Mouse (Mus musculus) MEL (cell line): ENCODE results near the gene Alkbh4. TPM values are rescaled to one million over a fixed set of nuclear protein-coding genes. Genes with fewer than 3 reads are reported as not detected.

Experiments used
- DNase-seq: peaks from one replicate; pipeline ENCODE4 v3.0.0; 2011; ENCODE audit warnings: low read depth, low spot score
- H3K27ac ChIP-seq: 2 replicates; pipeline ENCODE4 v1.5.1; 2012; ENCODE audit warnings: low read depth, mild to moderate bottlenecking, control low read depth, low read length, moderate library complexity; ENCODE audit not compliant: control insufficient read depth
- H3K27me3 ChIP-seq, 2 experiments: fragments of 150-350 bp in 1 of 2; sonication (generic) in 1 of 2; 2 replicates each; pipeline ENCODE4 v1.6.1; 2012; ENCODE audit warnings: low read length in 2 of 2, mild to moderate bottlenecking in 2 of 2, improper control_type of control experiment in 1 of 2, moderate library complexity in 1 of 2; ENCODE audit not compliant: insufficient read depth in 2 of 2, control insufficient read depth in 1 of 2
- H3K36me3 ChIP-seq, 2 experiments: 2 replicates each; pipeline ENCODE4 v1.6.1; 2012 to 2014; ENCODE audit warnings: low read length in 2 of 2, improper control_type of control experiment in 1 of 2, inconsistent platforms in 1 of 2, mild to moderate bottlenecking in 1 of 2; ENCODE audit not compliant: insufficient read depth in 2 of 2, control insufficient read depth in 1 of 2
- H3K4me1 ChIP-seq, 2 experiments: fragments of 150-350 bp in 1 of 2; sonication (generic) in 1 of 2; 2 replicates each; pipeline ENCODE4 v1.6.1; 2012; ENCODE audit warnings: low read length in 2 of 2, improper control_type of control experiment in 1 of 2, mild to moderate bottlenecking in 1 of 2; ENCODE audit not compliant: insufficient read depth in 2 of 2, control insufficient read depth in 1 of 2
- H3K4me3 ChIP-seq, 2 experiments: fragments of 150-350 bp in 1 of 2; sonication (generic) in 1 of 2; 2 replicates each; pipeline ENCODE4 v1.5.1; 2012; ENCODE audit warnings: low read depth in 2 of 2, low read length in 2 of 2, mild to moderate bottlenecking in 2 of 2, moderate library complexity in 2 of 2, control low read depth in 1 of 2, improper control_type of control experiment in 1 of 2; ENCODE audit not compliant: control insufficient read depth in 1 of 2, insufficient read depth in 1 of 2
- H3K79me2 ChIP-seq: 2 replicates; pipeline ENCODE4 v1.6.1; 2012; ENCODE audit warnings: mild to moderate bottlenecking, low read length, moderate library complexity; ENCODE audit not compliant: control insufficient read depth, poor library complexity, insufficient read depth
- H3K9ac ChIP-seq: 2 replicates; pipeline ENCODE4 v1.6.1; 2012; ENCODE audit warnings: low read depth, mild to moderate bottlenecking, control low read depth, low read length, moderate library complexity; ENCODE audit not compliant: control insufficient read depth, poor library complexity, severe bottlenecking
- H3K9me3 ChIP-seq: fragments of 150-350 bp; sonication (generic); replicated peaks from 2 replicates; pipeline ENCODE4 v1.6.1; 2012; ENCODE audit warnings: mild to moderate bottlenecking, low read length, improper control_type of control experiment, moderate library complexity; ENCODE audit not compliant: insufficient read depth
- BHLHE40 ChIP-seq: IDR thresholded peaks from 2 replicates; pipeline ENCODE4 v1.6.1; 2012; ENCODE audit warnings: low read depth, mild to moderate bottlenecking, inconsistent platforms, low read length, improper control_type of control experiment, borderline replicate concordance
- CHD1 ChIP-seq: IDR thresholded peaks from 2 replicates; pipeline ENCODE4 v1.6.1; 2012; ENCODE audit warnings: low read depth, mild to moderate bottlenecking, inconsistent platforms, low read length, improper control_type of control experiment
- CHD2 ChIP-seq: IDR thresholded peaks from 2 replicates; pipeline ENCODE4 v1.6.1; 2011; ENCODE audit warnings: low read length, improper control_type of control experiment
- CTCF ChIP-seq, 3 experiments: IDR thresholded peaks in 2 of 3; conservative IDR thresholded peaks in 1 of 3; 2 replicates each; pipeline ENCODE4 v1.5.1; 2011 to 2012; ENCODE audit warnings: low read length in 3 of 3, low read depth in 2 of 3, mild to moderate bottlenecking in 2 of 3, improper control_type of control experiment in 1 of 3, inconsistent platforms in 1 of 3, mixed read lengths in 1 of 3, moderate library complexity in 1 of 3; ENCODE audit not compliant: control insufficient read depth in 1 of 3, insufficient read depth in 1 of 3, poor library complexity in 1 of 3, severe bottlenecking in 1 of 3
- E2F4 ChIP-seq: IDR thresholded peaks from 2 replicates; pipeline ENCODE4 v1.6.1; 2011; ENCODE audit warnings: low read depth, low read length, improper control_type of control experiment, borderline replicate concordance
- ELF1 ChIP-seq: IDR thresholded peaks from 2 replicates; pipeline ENCODE4 v1.6.1; 2014; ENCODE audit warnings: low read depth, mild to moderate bottlenecking, inconsistent platforms, low read length, improper control_type of control experiment, moderate library complexity
- EP300 ChIP-seq, 2 experiments: IDR thresholded peaks; 2 replicates each; pipeline ENCODE4 v1.6.1; 2011; ENCODE audit warnings: improper control_type of control experiment in 2 of 2, low read length in 2 of 2, low read depth in 1 of 2, mild to moderate bottlenecking in 1 of 2
- ETS1 ChIP-seq: IDR thresholded peaks from 2 replicates; pipeline ENCODE4 v1.6.1; 2012; ENCODE audit warnings: low read depth, mild to moderate bottlenecking, inconsistent platforms, low read length, improper control_type of control experiment, moderate library complexity
- GABPA ChIP-seq: IDR thresholded peaks from 2 replicates; pipeline ENCODE4 v1.6.1; 2012; ENCODE audit warnings: low read depth, mild to moderate bottlenecking, inconsistent platforms, low read length, improper control_type of control experiment, moderate library complexity
- GATA1 ChIP-seq: IDR thresholded peaks from 2 replicates; pipeline ENCODE4 v1.6.1; 2011; ENCODE audit warnings: low read depth, low read length, improper control_type of control experiment
- HCFC1 ChIP-seq: IDR thresholded peaks from 2 replicates; pipeline ENCODE4 v1.6.1; 2012; ENCODE audit warnings: low read depth, mild to moderate bottlenecking, inconsistent platforms, low read length, improper control_type of control experiment, moderate library complexity
- JUND ChIP-seq: IDR thresholded peaks from 2 replicates; pipeline ENCODE4 v1.6.1; 2011; ENCODE audit warnings: low read depth, mild to moderate bottlenecking, improper control_type of control experiment, low read length
- KAT2A ChIP-seq: conservative IDR thresholded peaks from 2 replicates; pipeline ENCODE4 v1.6.1; 2012; ENCODE audit warnings: low read depth, low read length, improper control_type of control experiment, inconsistent platforms
- MAX ChIP-seq: IDR thresholded peaks from 2 replicates; pipeline ENCODE4 v1.6.1; 2011; ENCODE audit warnings: low read length, improper control_type of control experiment
- MEF2A ChIP-seq: IDR thresholded peaks from 2 replicates; pipeline ENCODE4 v1.6.1; 2014; ENCODE audit warnings: low read depth, mild to moderate bottlenecking, inconsistent platforms, low read length, improper control_type of control experiment; ENCODE audit not compliant: poor library complexity, insufficient replicate concordance, severe bottlenecking; ENCODE audit errors: extremely low read depth
- MXI1 ChIP-seq: IDR thresholded peaks from 2 replicates; pipeline ENCODE4 v1.6.1; 2011; ENCODE audit warnings: mild to moderate bottlenecking, low read depth, low read length, improper control_type of control experiment
- MYB ChIP-seq: IDR thresholded peaks from 2 replicates; pipeline ENCODE4 v1.6.1; 2011; ENCODE audit warnings: mild to moderate bottlenecking, low read depth, low read length, improper control_type of control experiment
- MYC ChIP-seq: IDR thresholded peaks from 2 replicates; pipeline ENCODE4 v1.6.1; 2011; ENCODE audit warnings: low read depth, mild to moderate bottlenecking, low read length, improper control_type of control experiment, moderate library complexity
- NELFE ChIP-seq: IDR thresholded peaks from 2 replicates; pipeline ENCODE4 v1.6.1; 2011; ENCODE audit warnings: low read depth, low read length, improper control_type of control experiment
- NRF1 ChIP-seq: IDR thresholded peaks from 2 replicates; pipeline ENCODE4 v1.6.1; 2014; ENCODE audit warnings: low read depth, mild to moderate bottlenecking, inconsistent platforms, low read length, improper control_type of control experiment, moderate library complexity; ENCODE audit not compliant: poor library complexity, insufficient read depth, severe bottlenecking
- POLR2A ChIP-seq, 2 experiments: IDR thresholded peaks; 2 replicates each; pipeline ENCODE4 v1.6.1; 2011 to 2012; ENCODE audit warnings: low read length in 2 of 2, mild to moderate bottlenecking in 2 of 2, control low read depth in 1 of 2, improper control_type of control experiment in 1 of 2, low read depth in 1 of 2, moderate library complexity in 1 of 2; ENCODE audit not compliant: control insufficient read depth in 1 of 2, insufficient read depth in 1 of 2, poor library complexity in 1 of 2
- POLR2AphosphoS2 ChIP-seq: IDR thresholded peaks from 2 replicates; pipeline ENCODE4 v1.6.1; 2011; ENCODE audit warnings: low read length, improper control_type of control experiment
- POLR2AphosphoS5 ChIP-seq: IDR thresholded peaks from 2 replicates; pipeline ENCODE4 v1.6.1; 2012; ENCODE audit warnings: low read depth, borderline replicate concordance, mild to moderate bottlenecking, inconsistent platforms, low read length, moderate library complexity, mixed read lengths
- RCOR1 ChIP-seq: IDR thresholded peaks from 2 replicates; pipeline ENCODE4 v1.6.1; 2012; ENCODE audit warnings: low read depth, mild to moderate bottlenecking, inconsistent platforms, low read length, improper control_type of control experiment
- SIN3A ChIP-seq: IDR thresholded peaks from 2 replicates; pipeline ENCODE4 v1.6.1; 2012; ENCODE audit warnings: low read length, improper control_type of control experiment, inconsistent platforms
- SMC3 ChIP-seq: IDR thresholded peaks from 2 replicates; pipeline ENCODE4 v1.6.1; 2011; ENCODE audit warnings: low read depth, low read length, improper control_type of control experiment
- TAL1 ChIP-seq: IDR thresholded peaks from 2 replicates; pipeline ENCODE4 v1.6.1; 2012; ENCODE audit warnings: mild to moderate bottlenecking, inconsistent platforms, low read length, moderate library complexity, mixed read lengths
- TBP ChIP-seq: IDR thresholded peaks from 2 replicates; pipeline ENCODE4 v1.8.0; 2011; ENCODE audit warnings: low read depth, low read length, improper control_type of control experiment
- TCF12 ChIP-seq: IDR thresholded peaks from 2 replicates; pipeline ENCODE4 v1.6.1; 2014; ENCODE audit warnings: low read depth, mild to moderate bottlenecking, inconsistent platforms, low read length, improper control_type of control experiment, moderate library complexity
- UBTF ChIP-seq: IDR thresholded peaks from 2 replicates; pipeline ENCODE4 v1.6.1; 2012; ENCODE audit warnings: low read depth, mild to moderate bottlenecking, inconsistent platforms, low read length, improper control_type of control experiment, moderate library complexity, borderline replicate concordance; ENCODE audit not compliant: insufficient read depth
- USF1 ChIP-seq: IDR thresholded peaks from 2 replicates; pipeline ENCODE4 v1.6.1; 2014; ENCODE audit warnings: low read depth, mild to moderate bottlenecking, inconsistent platforms, low read length, improper control_type of control experiment, moderate library complexity
- ZC3H11A ChIP-seq: IDR thresholded peaks from 2 replicates; pipeline ENCODE4 v1.6.1; 2012; ENCODE audit warnings: low read depth, mild to moderate bottlenecking, inconsistent platforms, low read length, improper control_type of control experiment
- ZMIZ1 ChIP-seq: IDR thresholded peaks from 2 replicates; pipeline ENCODE4 v1.6.1; 2012; ENCODE audit warnings: low read depth, mild to moderate bottlenecking, inconsistent platforms, low read length, improper control_type of control experiment, moderate library complexity
- polyA plus RNA-seq, 2 experiments: library from polyadenylated mRNA; stranded (reverse) in 1 of 2; unstranded in 1 of 2; fragments of >175 nt in 1 of 2; fragments of >200 nt in 1 of 2; gene quantifications; 2 replicates each; pipeline versions ENCODE4 v1.2.1 to v1.2.4; 2012; ENCODE audit warnings: low replicate concordance in 2 of 2, low read depth in 1 of 2; ENCODE audit not compliant: insufficient read length in 2 of 2, insufficient read depth in 1 of 2, missing spikeins in 1 of 2
- total RNA-seq: library from RNA; depleted of rRNA; stranded (reverse); fragments of 300-350 nt; gene quantifications from 2 replicates; pipeline ENCODE4 v1.2.3, GENCODE M21; 2012; rRNA removed

The Alkbh4 gene
- 17.1 and 23.2 TPM in 2 replicates for total RNA-seq
- polyA plus RNA-seq = 10 to 100 TPM in 1 of 2 experiments, not detected in 1; 24.2 TPM

DNA sequence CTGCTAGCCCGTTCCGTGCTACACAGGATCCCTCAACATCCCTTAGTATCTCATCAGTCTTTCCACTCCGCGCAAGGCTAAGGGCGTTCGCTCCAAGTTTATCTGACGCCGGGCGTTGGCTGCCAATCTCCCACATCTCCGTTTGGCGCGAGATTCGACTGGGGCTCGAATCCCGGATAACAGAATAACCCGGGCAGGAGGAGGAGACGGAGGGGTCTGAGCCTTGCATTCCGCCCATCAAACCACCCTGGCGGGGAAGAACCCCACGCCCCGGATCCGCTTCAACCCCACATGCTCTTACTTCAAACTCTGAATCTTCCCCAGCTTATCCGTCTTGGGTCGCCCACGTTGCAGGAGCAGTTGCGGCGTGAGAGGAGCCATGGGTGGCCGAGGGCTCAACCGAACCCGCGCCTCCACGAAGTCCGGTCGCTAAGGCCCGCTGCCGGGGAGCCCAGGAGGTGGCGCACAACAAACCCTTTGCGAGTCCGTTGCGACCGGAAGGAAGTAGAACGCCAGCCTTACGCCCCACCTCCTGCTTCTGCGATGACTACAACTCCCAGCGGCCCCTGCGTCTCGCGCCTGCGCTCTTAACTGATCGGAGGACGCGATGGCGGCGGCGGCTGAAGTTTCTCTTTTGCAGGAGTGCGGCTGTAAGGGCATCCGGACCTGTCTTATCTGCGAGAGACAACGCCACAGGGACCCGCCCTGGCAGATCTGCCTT is at the start of gene Alkbh4, which contains the start of gene Lrwd1:
TSS of gene Alkbh4 (plus strand) at position 576 of the 721 bp plus-strand sequence.
TSS of gene Lrwd1 (minus strand) at position 504 of the 721 bp plus-strand sequence.
- Histone ChIP-seq H3K79me2 (peaks cover 29% of the 10 kb centered on the region), H3K4me3 (peak within 1 kb of the TSS; percentile 92 to 94), H3K4me1 (peaks cover 7 to 17% of the 10 kb centered on the region in 2 experiments)
- TF ChIP-seq UBTF (no peak), POLR2AphosphoS5 (no peak), GABPA (no peak), MYC (peak; percentile 32; the same call in 1 of the 2 replicates), SIN3A (peak; percentile 92), JUND (no peak), ELF1 (peak; percentile 88), SMC3 (peak; percentile 33; the same call in 1 of the 2 replicates), TBP (peak; percentile 13), E2F4 (peak; percentile 37; the same call in 1 of the 2 replicates), POLR2AphosphoS2 (peak; percentile 47; the same call in 1 of the 2 replicates), RCOR1 (no peak), POLR2A (IDR thresholded peaks at IDR 0.05; ENCODE audit: control insufficient read depth in 1 of 2, insufficient read depth in 1 of 2, low read depth in 1 of 2, low read length in 2 of 2, poor library complexity in 1 of 2) (peak; percentile 61 to 91; a peak in 3 of 4 replicates), CHD1 (no peak), CHD2 (peak; percentile 76), NELFE (peak; percentile 80), MXI1 (peak; percentile 87), EP300 (IDR thresholded peaks at IDR 0.05; ENCODE audit: low read depth in 1 of 2, low read length in 2 of 2) (peak in 1 of 2 experiments; percentile 49; a peak in 3 of 4 replicates), TAL1 (peak; percentile 12; the same call in 1 of the 2 replicates), USF1 (peak; percentile 43; the same call in 1 of the 2 replicates), MAX (no peak), TCF12 (peak; percentile 74), KAT2A (peak; percentile 90), MEF2A (no peak), BHLHE40 (no peak), ETS1 (peak; percentile 54), NRF1 (peak; percentile 91), ZMIZ1 (peak; percentile 87), CTCF (IDR thresholded peaks at IDR 0.05 in 2 of 3, conservative IDR thresholded peaks at IDR 0.05 in 1 of 3; ENCODE audit: control insufficient read depth in 1 of 3, insufficient read depth in 1 of 3, low read depth in 2 of 3, low read length in 3 of 3, poor library complexity in 1 of 3, severe bottlenecking in 1 of 3) (peak in 2 of 3 experiments; percentile 68 to 74; a peak in 5 of 6 replicates), HCFC1 (peak; percentile 99), GATA1 (peak; percentile 58), ZC3H11A (0 out of 2 replicates have a peak, but pooled peaks have one; percentile 10), MYB (peak; percentile 84)
- TF ChIP-seq, all 39 proteins: peak for 24
- H3K36me3 ChIP-seq = peaks cover under 1 to 11% of the 10 kb centered on the region in 2 experiments; a peak in 3 of 4 replicates
- peak within 1 kb of the TSS; percentile 93 for H3K9ac ChIP-seq
- no peaks in the 10 kb centered on the region for H3K9me3 ChIP-seq
- H3K27me3 ChIP-seq = no peaks in the 10 kb centered on the region
- DNase-seq = peak; percentile 98
- peak within 1 kb of the TSS; percentile 95 for H3K27ac ChIP-seq
